Comparison of ENCODE assay signal across 19 mouse cellular contexts in genomic region chr16:6042766-6043165, GRCm38 (mm10).
A peak's percentile ranks its signal among the peaks of the same experiment; 100 is the strongest.
DNase-seq lines count a peak whose midpoint lies in the region; TF ChIP-seq lines count a peak whose summit lies in the region.
"Had no signal": no experiment of that assay in that cellular context is flagged by ENCODE, and none has a peak within 500 bp of the region (broad histone marks: within the 10 kb centered on the region; RNA-seq: fewer than 3 reads in every experiment).

No protein-coding gene starts in this region.

- DNase-seq in heart, embryonic 10.5 days (ENCODE audit: low spot score), result peak; percentile 55
- DNase-seq in heart, postnatal 4 days, result no peak
- peak; percentile 74 for DNase-seq in brain, embryonic 14.5 days (ENCODE audit: low read depth)
- DNase-seq in frontal cortex, postnatal 36 days (ENCODE audit: low spot score in 2 of 2), result peak; percentile 54 to 78
- DNase-seq in left cerebral cortex, postnatal 36 days (ENCODE audit: low spot score in 2 of 2), result peak; percentile 45 to 53
- DNase-seq in lung, adult 18-20 months, result no peak
- DNase-seq in kidney, adult 2 months, result no peak
- no peak for DNase-seq in embryonic facial prominence, embryonic 10.5 days (ENCODE audit: low spot score)
- DNase-seq: cerebellum, adult 11 months; heart, adult 2 months; heart, postnatal 14 days; kidney, postnatal 10 days; retina, postnatal 1 day; thymus, postnatal 25 days had no signal

- H3K36me3 ChIP-seq in heart, embryonic 10.5 days, result no peaks in the 10 kb centered on the region
- no peaks in the 10 kb centered on the region for H3K36me3 ChIP-seq in kidney, adult 2 months (ENCODE audit: control insufficient read depth, insufficient read depth, low read length)
- no peaks in the 10 kb centered on the region for H3K36me3 ChIP-seq in embryonic facial prominence, embryonic 10.5 days (replicated peaks)
- H3K36me3 ChIP-seq: embryonic facial prominence, embryonic 15.5 days; liver, embryonic 12.5 days; neural tube, embryonic 13.5 days had no signal

- no peaks in the 10 kb centered on the region for H3K4me1 ChIP-seq in heart, embryonic 10.5 days
- H3K4me1 ChIP-seq in kidney, adult 2 months (ENCODE audit: control insufficient read depth, insufficient read depth, low read length), result no peaks in the 10 kb centered on the region
- H3K4me1 ChIP-seq in embryonic facial prominence, embryonic 10.5 days, result no peaks in the 10 kb centered on the region
- H3K4me1 ChIP-seq: embryonic facial prominence, embryonic 15.5 days; liver, embryonic 12.5 days; neural tube, embryonic 13.5 days had no signal

- 86% methylated on average over 3 of the region's 3 CpGs for WGBS in heart, embryonic 10.5 days
- WGBS in kidney, adult 2 months, result 68% methylated on average over 3 of the region's 3 CpGs
- 84% methylated on average over 3 of the region's 3 CpGs for WGBS in embryonic facial prominence, embryonic 10.5 days

- H3K27me3 ChIP-seq in heart, embryonic 10.5 days (ENCODE audit: insufficient read depth, poor library complexity, severe bottlenecking), result no peaks in the 10 kb centered on the region
- H3K27me3 ChIP-seq in kidney, adult 2 months (replicated peaks; ENCODE audit: control insufficient read depth, insufficient read depth, low read length), result no peaks in the 10 kb centered on the region
- no peaks in the 10 kb centered on the region for H3K27me3 ChIP-seq in embryonic facial prominence, embryonic 10.5 days (replicated peaks; ENCODE audit: low read depth, poor library complexity, severe bottlenecking)
- H3K27me3 ChIP-seq: embryonic facial prominence, embryonic 15.5 days; liver, embryonic 12.5 days; neural tube, embryonic 13.5 days had no signal

- intact Hi-C loops in left cerebral cortex, postnatal 36 days (cut with DNase I), result no loop called here

- H3K4me3 ChIP-seq in heart, embryonic 10.5 days, result no peak overlapping the region
- no peak overlapping the region for H3K4me3 ChIP-seq in kidney, adult 2 months (ENCODE audit: insufficient read depth, low read depth, low read length)
- no peak overlapping the region for H3K4me3 ChIP-seq in embryonic facial prominence, embryonic 10.5 days
- H3K4me3 ChIP-seq: embryonic facial prominence, embryonic 15.5 days; heart, adult 2 months; liver, embryonic 12.5 days; neural tube, embryonic 13.5 days had no signal

- H3K9me3 ChIP-seq in heart, embryonic 10.5 days, result no peaks in the 10 kb centered on the region
- H3K9me3 ChIP-seq in embryonic facial prominence, embryonic 10.5 days, result no peaks in the 10 kb centered on the region
- H3K9me3 ChIP-seq: embryonic facial prominence, embryonic 15.5 days; liver, embryonic 12.5 days; megakaryocyte, embryonic 14.5 days; neural tube, embryonic 13.5 days had no signal

- no peak for TF ChIP-seq CTCF in brain, embryonic 14.5 days (IDR thresholded peaks at IDR 0.05; ENCODE audit: borderline replicate concordance, extremely low read depth, insufficient read depth, insufficient read length)
- TF ChIP-seq CTCF in kidney, adult 2 months (conservative IDR thresholded peaks at IDR 0.05; ENCODE audit: insufficient read depth, insufficient read length, low read depth, low read length), result no peak

- no peak overlapping the region for H3K27ac ChIP-seq in heart, embryonic 10.5 days
- H3K27ac ChIP-seq in kidney, adult 2 months (ENCODE audit: insufficient read depth, low read depth, low read length), result no peak overlapping the region
- H3K27ac ChIP-seq in embryonic facial prominence, embryonic 10.5 days (replicated peaks), result no peak overlapping the region
- H3K27ac ChIP-seq: embryonic facial prominence, embryonic 15.5 days; heart, adult 2 months; hindbrain, postnatal 0 days; liver, embryonic 12.5 days; neural tube, embryonic 13.5 days had no signal

- no peak for TF ChIP-seq POLR2A in brain, embryonic 14.5 days (IDR thresholded peaks at IDR 0.05; ENCODE audit: borderline replicate concordance, extremely low read depth, insufficient read depth, insufficient read length, poor library complexity, severe bottlenecking)
- TF ChIP-seq POLR2A in kidney, adult 2 months (IDR thresholded peaks at IDR 0.05; ENCODE audit: low read depth, low read length), result no peak

Comparison
In these comparisons a context has a peak if more than half of its experiments do, and no peak if none do; other contexts are left out.
1. DNase-seq: peak in heart, embryonic 10.5 days (single experiment), brain, embryonic 14.5 days (single experiment), frontal cortex, postnatal 36 days (2 of 2) and left cerebral cortex, postnatal 36 days (2 of 2); none in heart, postnatal 4 days (single experiment), lung, adult 18-20 months (0 of 2), kidney, adult 2 months (single experiment) and embryonic facial prominence, embryonic 10.5 days (single experiment).